Mouse (Mus musculus): ENCODE measurements around the gene Npr2. TPM values are rescaled to one million over a fixed set of nuclear protein-coding genes. Genes with fewer than 3 reads are reported as not detected.
A peak's percentile ranks its signal among the peaks of the same experiment; 100 is the strongest.

Gene Npr2
- polyA plus RNA-seq, 1 experiment from 2014 or later = 5.5 TPM

GRCm38 (mm10) chr4:43693806-43694241, 62.1 kb downstream of the Npr2 start:
- Histone ChIP-seq H3K4me1 (peaks cover 32% of the 10 kb centered on the region), H3K9me3 (no peaks in the 10 kb centered on the region), H3K4me3 (no peak overlapping the region), H3K36me3 (0 out of 2 replicates have a peak, but pooled peaks cover 8% of the 10 kb centered on the region), H3K27me3 (ENCODE audit: insufficient read depth, poor library complexity, severe bottlenecking) (peaks cover 15% of the 10 kb centered on the region), H3K27ac (no peak overlapping the region)
- DNase-seq (ENCODE audit: low spot score) = no peak
- 47% methylated on average over 5 of the region's 5 CpGs for WGBS

- H3K36me3 ChIP-seq = 0 out of 2 replicates have a peak, but pooled peaks cover 6% of the 10 kb centered on the region
- WGBS = 70% methylated on average over 1 of the region's 1 CpGs
- H3K27ac ChIP-seq = peak overlapping the region; percentile 73
- peaks cover 32% of the 10 kb centered on the region for H3K4me1 ChIP-seq
- no peak for DNase-seq (ENCODE audit: low spot score)
- no peaks in the 10 kb centered on the region for H3K9me3 ChIP-seq
- H3K27me3 ChIP-seq (ENCODE audit: insufficient read depth, poor library complexity, severe bottlenecking) = peaks cover 12% of the 10 kb centered on the region
- H3K4me3 ChIP-seq = no peak overlapping the region
Measured at GRCm38 (mm10) chr4:43694439-43695248, 62.9 kb downstream of the Npr2 start.

GRCm38 (mm10) chr4:43695249-43695671, 63.5 kb downstream of the Npr2 start:
- no peak for DNase-seq (ENCODE audit: low spot score)
- 0 out of 2 replicates have a peak, but pooled peaks cover under 1% of the 10 kb centered on the region for H3K36me3 ChIP-seq
- WGBS = 20% methylated on average over 9 of the region's 9 CpGs
- H3K27me3 ChIP-seq (ENCODE audit: insufficient read depth, poor library complexity, severe bottlenecking) = peaks cover 6% of the 10 kb centered on the region; the same call in 1 of the 2 replicates
- no peak overlapping the region for H3K4me3 ChIP-seq
- H3K9me3 ChIP-seq = no peaks in the 10 kb centered on the region
- peak overlapping the region; percentile 73 for H3K27ac ChIP-seq
- H3K4me1 ChIP-seq = peaks cover 32% of the 10 kb centered on the region

- no peak overlapping the region for H3K27ac ChIP-seq
- H3K4me3 ChIP-seq = no peak overlapping the region
- H3K27me3 ChIP-seq (ENCODE audit: insufficient read depth, poor library complexity, severe bottlenecking) = no peaks in the 10 kb centered on the region
- peaks cover 32% of the 10 kb centered on the region for H3K4me1 ChIP-seq
- no peaks in the 10 kb centered on the region for H3K9me3 ChIP-seq
- DNase-seq (ENCODE audit: low spot score) = no peak
- H3K36me3 ChIP-seq = no peaks in the 10 kb centered on the region
- 89% methylated on average over 13 of the region's 13 CpGs for WGBS
Measured at GRCm38 (mm10) chr4:43696561-43696960, 64.8 kb downstream of the Npr2 start.

DNA sequence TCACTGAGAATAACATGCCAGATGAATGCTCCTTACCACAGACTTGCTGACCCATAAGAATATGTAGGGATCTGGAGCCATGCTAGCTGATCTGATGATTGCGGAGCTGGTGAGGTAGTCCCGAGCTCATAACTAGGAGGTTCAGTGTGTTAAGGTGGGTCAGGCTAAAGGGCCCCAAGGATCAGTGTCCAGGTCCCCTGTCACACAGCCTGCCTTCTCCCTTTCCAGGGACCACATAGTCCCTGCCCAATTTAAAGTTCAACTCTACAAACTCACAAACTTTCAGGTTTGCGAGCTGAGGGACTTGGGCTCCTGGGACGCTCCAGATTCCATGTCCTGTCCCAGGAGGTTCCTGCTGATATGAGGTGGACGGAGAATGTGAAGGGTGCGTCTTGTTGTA, 69.0 kb downstream of the Npr2 start, which contains the start of gene Olfr70:
Olfr70 (minus strand) TSS at position 101 of the 400 bp plus-strand sequence.
- 80% methylated on average over 6 of the region's 6 CpGs for WGBS

More for the DNA sequence above, 69.0 kb downstream of the Npr2 start, which contains the start of gene Olfr70:
- DNase-seq (ENCODE audit: low spot score) = no peak
- H3K4me1 ChIP-seq = peaks cover 15% of the 10 kb centered on the region; the same call in 1 of the 2 replicates
- H3K27ac ChIP-seq = no peak within 1 kb of the TSS
- H3K27me3 ChIP-seq (ENCODE audit: insufficient read depth, poor library complexity, severe bottlenecking) = peaks cover 5% of the 10 kb centered on the region
- H3K36me3 ChIP-seq = no peaks in the 10 kb centered on the region
- no peak within 1 kb of the TSS for H3K4me3 ChIP-seq
- H3K9me3 ChIP-seq = no peaks in the 10 kb centered on the region

Small RNAs within 50 kb of the gene (microRNA-seq; reads per million reads assigned to microRNA genes)
- not detected for gene Gm25262

Other genes with a start within 250 kb of the Npr2 start
- gene Rusc2, start 250.0 kb upstream of the Npr2 start, polyA plus RNA-seq (2016; fragmentation: Nextera tagmentation; extraction: Ambion mirVana) = 9.9 and 11.2 TPM in 2 replicates
- gene Fam166b, start 202.8 kb upstream of the Npr2 start, polyA plus RNA-seq (2016; fragmentation: Nextera tagmentation; extraction: Ambion mirVana) = not detected in 2 replicates
- 5.0 and 6.3 TPM in 2 replicates for gene Tesk1, start 190.0 kb upstream of the Npr2 start, polyA plus RNA-seq (2016; fragmentation: Nextera tagmentation; extraction: Ambion mirVana)
- 0.70 and 1.4 TPM in 2 replicates for gene Cd72, start 177.3 kb upstream of the Npr2 start, polyA plus RNA-seq (2016; fragmentation: Nextera tagmentation; extraction: Ambion mirVana)
- gene Sit1, start 148.2 kb upstream of the Npr2 start, polyA plus RNA-seq (2016; fragmentation: Nextera tagmentation; extraction: Ambion mirVana) = not detected in 2 replicates
- gene Ccdc107, start 139.0 kb upstream of the Npr2 start, polyA plus RNA-seq (2016; fragmentation: Nextera tagmentation; extraction: Ambion mirVana) = 67.2 and 71.7 TPM in 2 replicates
- 39.9 and 40.1 TPM in 2 replicates for gene Arhgef39, start 132.2 kb upstream of the Npr2 start, polyA plus RNA-seq (2016; fragmentation: Nextera tagmentation; extraction: Ambion mirVana)
- 1.4 and 1.7 TPM in 2 replicates for gene Car9, start 125.0 kb upstream of the Npr2 start, polyA plus RNA-seq (2016; fragmentation: Nextera tagmentation; extraction: Ambion mirVana)
- gene Tpm2, start 108.2 kb upstream of the Npr2 start, polyA plus RNA-seq (2016; fragmentation: Nextera tagmentation; extraction: Ambion mirVana) = 135 and 142 TPM in 2 replicates
- 63.8 and 68.8 TPM in 2 replicates for gene Creb3, start 69.6 kb upstream of the Npr2 start, polyA plus RNA-seq (2016; fragmentation: Nextera tagmentation; extraction: Ambion mirVana)
- 82.7 and 99.6 TPM in 2 replicates for gene Tln1, start 69.2 kb upstream of the Npr2 start, polyA plus RNA-seq (2016; fragmentation: Nextera tagmentation; extraction: Ambion mirVana)
- gene Rgp1, start 53.2 kb upstream of the Npr2 start, polyA plus RNA-seq (2016; fragmentation: Nextera tagmentation; extraction: Ambion mirVana) = 20.9 and 29.7 TPM in 2 replicates
- gene Gba2, start 53.1 kb upstream of the Npr2 start, polyA plus RNA-seq (2016; fragmentation: Nextera tagmentation; extraction: Ambion mirVana) = 22.8 and 27.6 TPM in 2 replicates
- gene Msmp, start 47.4 kb upstream of the Npr2 start, polyA plus RNA-seq (2016; fragmentation: Nextera tagmentation; extraction: Ambion mirVana) = 1.6 and 1.8 TPM in 2 replicates
- 0.63 and 2.0 TPM in 2 replicates for gene Spag8, start 21.7 kb downstream of the Npr2 start, polyA plus RNA-seq (2016; fragmentation: Nextera tagmentation; extraction: Ambion mirVana)
- 101 and 117 TPM in 2 replicates for gene Hint2, start 24.5 kb downstream of the Npr2 start, polyA plus RNA-seq (2016; fragmentation: Nextera tagmentation; extraction: Ambion mirVana)
- 2.7 and 3.3 TPM in 2 replicates for gene Tmem8b, start 37.0 kb downstream of the Npr2 start, polyA plus RNA-seq (2016; fragmentation: Nextera tagmentation; extraction: Ambion mirVana)
- gene Fam221b, start 37.2 kb downstream of the Npr2 start, polyA plus RNA-seq (2016; fragmentation: Nextera tagmentation; extraction: Ambion mirVana) = 1.7 and 1.9 TPM in 2 replicates
- not detected in 2 replicates for gene Olfr70, start 68.9 kb downstream of the Npr2 start, polyA plus RNA-seq (2016; fragmentation: Nextera tagmentation; extraction: Ambion mirVana)
- not detected in 2 replicates for gene Olfr71, start 78.3 kb downstream of the Npr2 start, polyA plus RNA-seq (2016; fragmentation: Nextera tagmentation; extraction: Ambion mirVana)
- 0.53 and 0.92 TPM in 2 replicates for gene Hrct1, start 95.3 kb downstream of the Npr2 start, polyA plus RNA-seq (2016; fragmentation: Nextera tagmentation; extraction: Ambion mirVana)
- gene Spaar, start 98.1 kb downstream of the Npr2 start, polyA plus RNA-seq (2016; fragmentation: Nextera tagmentation; extraction: Ambion mirVana) = 0.16 and 0.23 TPM in 2 replicates
- gene Olfr159, start 139.1 kb downstream of the Npr2 start, polyA plus RNA-seq (2016; fragmentation: Nextera tagmentation; extraction: Ambion mirVana) = not detected in 2 replicates
- gene Olfr156, start 192.0 kb downstream of the Npr2 start, polyA plus RNA-seq (2016; fragmentation: Nextera tagmentation; extraction: Ambion mirVana) = not detected in 2 replicates
- gene Olfr157, start 208.3 kb downstream of the Npr2 start, polyA plus RNA-seq (2016; fragmentation: Nextera tagmentation; extraction: Ambion mirVana) = 0.10 TPM in 1 of 2 replicates, not detected in the other
- gene Olfr155, start 219.6 kb downstream of the Npr2 start, polyA plus RNA-seq (2016; fragmentation: Nextera tagmentation; extraction: Ambion mirVana) = not detected in 2 replicates
- gene Reck, start 243.6 kb downstream of the Npr2 start, polyA plus RNA-seq (2016; fragmentation: Nextera tagmentation; extraction: Ambion mirVana) = 11.0 and 17.4 TPM in 2 replicates

Measured in heart, embryonic 10.5 days (tissue).